Mouse (Mus musculus): ENCODE data around the gene Palld.

DNA sequence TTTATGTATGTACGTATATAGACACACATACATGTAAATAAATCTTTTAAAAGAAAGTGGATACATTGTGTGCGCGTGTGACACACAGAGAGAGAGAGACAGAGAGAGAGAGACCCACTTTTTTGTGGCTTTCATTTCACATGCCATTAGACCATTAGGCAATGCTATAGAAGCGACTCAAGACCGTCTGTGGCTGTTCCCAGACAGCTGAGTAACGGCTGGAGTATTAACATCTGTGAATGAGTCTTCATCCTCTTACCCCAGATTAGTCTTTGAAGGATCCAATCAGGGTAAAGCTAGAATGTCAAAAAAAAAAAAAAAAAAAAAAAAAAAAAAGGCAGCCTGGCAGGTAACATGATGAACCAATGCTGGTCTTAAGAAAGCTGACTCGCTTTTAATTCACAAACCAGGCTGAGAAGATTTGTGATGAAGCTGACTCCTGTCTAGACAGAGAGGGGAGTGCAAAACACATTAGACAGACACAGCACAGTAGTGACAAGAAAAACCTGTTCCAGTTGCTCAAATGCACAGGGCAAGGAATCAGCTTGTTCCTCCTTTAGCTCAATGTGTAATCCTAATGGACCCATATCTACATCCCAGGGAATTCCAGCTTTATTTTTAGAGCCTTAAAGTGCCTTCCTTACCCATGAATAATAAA is 204.6 kb downstream of the Palld start:
- TF ChIP-seq TAL1 (conservative IDR thresholded peaks at IDR 0.05; ENCODE audit: low read depth, low read length), result no peak
- TF ChIP-seq CTCF (IDR thresholded peaks at IDR 0.05; ENCODE audit: low read depth, low read length), result no peak
